Mouse (Mus musculus) adrenal gland, adult 18-20 months (tissue): ENCODE data around the gene S100a6. TPM values are rescaled to one million over a fixed set of nuclear protein-coding genes. Genes with fewer than 3 reads are reported as not detected.

Source experiments
- total RNA-seq, 2 experiments: library from RNA; stranded (reverse); gene quantifications; 1 replicate in 1 of 2; 2 replicates in 1 of 2; pipeline ENCODE4 v1.2.3; 2021

Gene S100a6
- total RNA-seq, 2 experiments from 2014 or later: 40.3 to 108 TPM

Other genes with a start within 250 kb of the S100a6 start
- 100 to 1,000 TPM; 102 to 110 TPM for gene Slc27a3, start 222.9 kb upstream of the S100a6 start, total RNA-seq
- gene Ints3, start 179.3 kb upstream of the S100a6 start, total RNA-seq: 10 to 100 TPM; 71.1 to 98.9 TPM
- 100 to 1,000 TPM; 241 to 269 TPM for gene Npr1, start 147.0 kb upstream of the S100a6 start, total RNA-seq
- 10 to 100 TPM; 49.3 to 53.1 TPM for gene Ilf2, start 136.8 kb upstream of the S100a6 start, total RNA-seq
- 10 to 100 TPM; 57.3 to 59.8 TPM for gene Snapin, start 121.8 kb upstream of the S100a6 start, total RNA-seq
- gene Chtop, start 103.4 kb upstream of the S100a6 start, total RNA-seq: 100 to 1,000 TPM; 112 to 115 TPM
- 100 to 1,000 TPM; 141 to 298 TPM for gene S100a1, start 98.5 kb upstream of the S100a6 start, total RNA-seq
- 10 to 100 TPM; 33.3 to 49.1 TPM for gene S100a13, start 98.4 kb upstream of the S100a6 start, total RNA-seq
- under 1 TPM in 1 of 2 experiments, not detected in 1; 0.58 TPM for gene S100a14, start 86.0 kb upstream of the S100a6 start, total RNA-seq
- gene S100a16, start 75.6 kb upstream of the S100a6 start, total RNA-seq: 10 to 100 TPM; 52.3 to 61.9 TPM
- not detected for gene S100a3, start 52.3 kb upstream of the S100a6 start, total RNA-seq
- not detected for gene S100a2, start 22.6 kb upstream of the S100a6 start, total RNA-seq
- not detected for gene Gm42674, start 11.0 kb upstream of the S100a6 start, total RNA-seq
- gene S100a4, start 9.1 kb upstream of the S100a6 start, total RNA-seq: 10 to 100 TPM in 1 of 2 experiments, 1 to 10 TPM in 1; 5.1 to 14.9 TPM
- not detected for gene S100a5, start 4.4 kb upstream of the S100a6 start, total RNA-seq
- under 1 TPM; 0.23 to 0.54 TPM for gene S100a7a, start 41.1 kb downstream of the S100a6 start, total RNA-seq
- gene S100a8, start 56.1 kb downstream of the S100a6 start, total RNA-seq: not detected
- not detected for gene S100a9, start 82.8 kb downstream of the S100a6 start, total RNA-seq
- not detected for gene Pglyrp4, start 114.0 kb downstream of the S100a6 start, total RNA-seq
- gene Gm5849, start 165.0 kb downstream of the S100a6 start, total RNA-seq: not detected